Mouse (Mus musculus): ENCODE measurements at regions not wholly inside any gene's neighbourhood (a gene's known extent, or its start where the extent isn't known, plus 50 kb on each side); places are given as distances from the start of the nearest gene placed in this dataset.
A peak's percentile ranks its signal among the peaks of the same experiment; 100 is the strongest.

DNA sequence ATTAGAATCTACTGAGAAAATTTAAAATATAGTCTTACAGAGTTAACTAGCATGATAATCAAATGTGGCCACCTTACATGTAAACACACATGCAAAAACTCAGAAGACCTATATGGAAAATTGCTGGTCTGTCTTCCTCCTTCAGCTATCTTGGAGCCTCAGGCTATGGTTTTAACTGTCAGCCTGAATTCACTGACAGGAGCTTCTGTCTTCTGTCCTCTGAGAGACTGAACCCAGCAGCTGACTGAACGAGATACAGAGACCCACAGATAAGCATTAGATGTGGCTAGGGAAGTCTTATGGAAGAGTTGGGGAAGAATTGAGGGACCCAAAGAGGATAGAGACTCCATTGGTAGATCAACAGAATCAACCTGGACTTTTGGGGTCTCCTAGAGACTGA, 360.0 kb upstream of the Meox2 start:
- Histone ChIP-seq H3K36me3 (no peaks in the 10 kb centered on the region), H3K9me3 (replicated peaks) (peaks cover 8% of the 10 kb centered on the region; the same call in 1 of the 2 replicates), H3K4me3 (replicated peaks) (no peak overlapping the region), H3K4me2 (no peak overlapping the region), H3K27me3 (replicated peaks) (no peaks in the 10 kb centered on the region), H3K4me1 (no peaks in the 10 kb centered on the region), H3K9ac (replicated peaks) (no peak overlapping the region), H3K27ac (replicated peaks) (no peak overlapping the region)
- no peak for ATAC-seq (ENCODE audit: low FRiP score)
- 86% methylated on average over 1 of the region's 1 CpGs for WGBS

DNA sequence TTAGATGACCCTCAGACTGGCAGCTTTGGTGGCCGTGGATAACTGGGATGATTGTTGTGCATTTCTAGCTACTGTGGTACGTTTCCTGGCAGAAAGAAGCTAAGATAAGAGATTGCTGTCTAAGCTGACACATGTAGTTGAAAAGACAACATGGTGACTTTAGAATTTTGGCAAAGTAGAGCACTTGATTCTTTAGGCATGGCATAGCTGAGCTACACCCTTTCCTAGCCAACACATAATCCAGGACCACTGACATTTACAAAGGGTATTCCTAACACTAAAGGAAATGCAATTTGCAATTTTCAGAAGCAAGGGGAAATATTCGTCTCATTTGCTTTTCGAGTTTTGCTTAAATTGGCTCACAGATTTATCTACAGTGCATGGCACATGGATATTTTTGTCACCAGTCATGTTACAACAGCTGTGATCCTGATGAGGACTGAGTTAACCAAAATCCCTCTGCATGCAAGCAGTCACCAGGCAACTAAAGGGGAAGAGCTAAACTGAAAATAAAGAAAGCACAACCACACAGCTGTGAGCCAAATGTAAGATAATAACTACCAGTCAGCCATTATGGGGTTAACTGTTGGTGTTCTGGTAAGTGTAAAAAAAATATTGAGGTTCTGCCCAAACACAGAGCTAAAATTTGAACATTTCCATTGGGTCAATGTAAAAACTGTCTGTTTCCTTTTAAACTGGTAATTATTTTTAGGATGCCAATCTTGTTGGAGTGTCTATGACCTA, 342.9 kb upstream of the Meox2 start:
- H3K9me3 ChIP-seq (replicated peaks): no peaks in the 10 kb centered on the region
- no peak overlapping the region for H3K4me3 ChIP-seq (replicated peaks)
- H3K4me2 ChIP-seq: no peak overlapping the region
- no peaks in the 10 kb centered on the region for H3K27me3 ChIP-seq (replicated peaks)
- H3K4me1 ChIP-seq: no peaks in the 10 kb centered on the region
- no peaks in the 10 kb centered on the region for H3K36me3 ChIP-seq
- no peak overlapping the region for H3K27ac ChIP-seq (replicated peaks)
- ATAC-seq (ENCODE audit: low FRiP score): no peak
- no peak overlapping the region for H3K9ac ChIP-seq (replicated peaks)
- 84% methylated on average over 4 of the region's 4 CpGs for WGBS

DNA sequence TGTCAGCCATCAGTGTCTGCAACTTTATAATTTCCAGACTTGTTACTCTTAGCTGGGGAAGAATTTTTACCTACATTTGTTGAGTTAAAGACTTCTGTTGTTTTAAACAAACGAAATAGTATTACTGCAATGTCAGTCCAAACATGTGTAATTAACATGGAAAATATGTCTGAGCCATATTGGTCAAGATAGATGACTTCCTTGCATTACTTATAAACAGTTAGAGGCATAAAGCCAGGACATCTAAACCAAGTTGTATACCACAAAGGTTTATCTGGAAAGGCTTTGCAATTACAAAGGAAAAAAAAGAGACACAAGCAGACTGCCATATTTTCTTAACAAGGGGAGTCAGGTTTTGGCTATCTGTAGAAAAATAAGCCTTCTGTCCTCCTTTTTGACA, 342.2 kb upstream of the Meox2 start:
- Histone ChIP-seq H3K36me3 (no peaks in the 10 kb centered on the region), H3K27ac (replicated peaks) (no peak overlapping the region), H3K4me3 (replicated peaks) (no peak overlapping the region), H3K4me1 (no peaks in the 10 kb centered on the region), H3K9ac (replicated peaks) (no peak overlapping the region), H3K9me3 (replicated peaks) (no peaks in the 10 kb centered on the region), H3K4me2 (no peak overlapping the region), H3K27me3 (replicated peaks) (no peaks in the 10 kb centered on the region)
- 67% methylated on average over 1 of the region's 1 CpGs for WGBS
- no peak for ATAC-seq (ENCODE audit: low FRiP score)

DNA sequence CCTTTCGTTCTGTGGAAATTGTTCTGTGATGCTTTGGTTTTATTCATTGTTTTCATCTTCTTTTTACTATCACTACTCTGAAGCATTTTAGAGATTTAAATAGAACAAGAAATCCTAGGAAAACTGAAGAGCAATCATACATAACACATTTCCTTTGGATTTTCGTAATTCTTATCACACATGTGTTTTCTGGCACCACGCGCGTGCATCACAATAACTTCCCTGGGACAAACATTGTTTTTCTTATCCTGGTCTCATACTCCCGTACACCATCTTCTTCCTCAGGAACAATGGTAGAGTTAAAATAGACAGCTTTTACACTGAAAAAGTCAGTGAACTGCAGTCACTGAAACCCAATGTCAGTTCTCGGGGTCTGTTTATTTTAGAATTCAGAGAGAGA, 327.6 kb upstream of the Meox2 start:
- Histone ChIP-seq H3K4me1 (no peaks in the 10 kb centered on the region), H3K27me3 (replicated peaks) (no peaks in the 10 kb centered on the region), H3K4me2 (no peak overlapping the region), H3K4me3 (replicated peaks) (no peak overlapping the region), H3K9ac (replicated peaks) (no peak overlapping the region), H3K27ac (replicated peaks) (no peak overlapping the region), H3K36me3 (no peaks in the 10 kb centered on the region), H3K9me3 (replicated peaks) (no peaks in the 10 kb centered on the region)
- WGBS: 92% methylated on average over 7 of the region's 7 CpGs
- ATAC-seq (ENCODE audit: low FRiP score): no peak

DNA sequence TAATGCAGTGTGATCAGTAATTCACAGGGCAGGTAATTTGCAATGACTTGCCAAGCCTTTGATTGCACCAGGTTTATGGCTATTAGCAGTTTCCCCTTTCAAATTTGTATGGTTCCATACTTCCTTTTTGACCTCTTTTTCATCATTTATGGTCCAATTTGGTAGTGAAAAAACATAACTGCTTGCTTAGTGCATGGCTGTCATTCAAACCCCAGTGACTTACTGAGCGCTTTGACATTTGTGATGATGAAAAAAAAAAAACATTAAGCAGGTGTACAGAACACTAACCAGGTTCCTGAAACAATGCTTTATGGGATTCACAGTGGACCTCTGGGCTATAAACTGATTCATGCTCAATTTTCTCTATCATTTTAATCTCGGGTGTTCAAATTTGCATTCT, 317.5 kb upstream of the Meox2 start:
- WGBS: 68% methylated on average over 2 of the region's 2 CpGs
- no peak overlapping the region for H3K27ac ChIP-seq (replicated peaks)
- H3K36me3 ChIP-seq: no peaks in the 10 kb centered on the region
- H3K9ac ChIP-seq (replicated peaks): no peak overlapping the region
- H3K27me3 ChIP-seq (replicated peaks): peaks cover 33% of the 10 kb centered on the region
- ATAC-seq (ENCODE audit: low FRiP score): no peak
- no peak overlapping the region for H3K4me3 ChIP-seq (replicated peaks)
- H3K9me3 ChIP-seq (replicated peaks): no peaks in the 10 kb centered on the region
- no peak overlapping the region for H3K4me2 ChIP-seq
- H3K4me1 ChIP-seq: peaks cover 3% of the 10 kb centered on the region; the same call in 1 of the 2 replicates

DNA sequence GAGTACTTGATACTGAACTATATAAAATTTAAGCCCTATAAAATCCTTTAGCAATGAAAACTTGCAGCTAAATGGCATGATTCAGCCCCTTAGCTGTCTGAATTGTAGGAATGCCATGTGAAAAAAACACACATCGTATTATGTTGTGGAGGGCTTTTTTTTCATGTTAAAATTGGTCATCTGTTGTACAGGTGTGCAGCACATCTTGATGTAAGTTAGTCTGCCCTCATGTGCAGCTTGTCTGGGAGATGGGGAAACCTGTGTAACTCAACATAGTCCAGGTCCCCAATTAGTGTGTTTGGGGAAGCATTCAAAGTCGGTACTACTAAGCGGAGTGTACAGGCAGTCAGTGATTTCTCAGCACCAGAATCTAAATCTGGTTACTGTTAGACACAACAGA, 316.9 kb upstream of the Meox2 start:
- WGBS: 87% methylated on average over 3 of the region's 3 CpGs
- Histone ChIP-seq H3K9me3 (replicated peaks) (no peaks in the 10 kb centered on the region), H3K4me3 (replicated peaks) (no peak overlapping the region), H3K36me3 (no peaks in the 10 kb centered on the region), H3K4me1 (peaks cover 3% of the 10 kb centered on the region; the same call in 1 of the 2 replicates), H3K27me3 (replicated peaks) (peaks cover 30% of the 10 kb centered on the region), H3K27ac (replicated peaks) (no peak overlapping the region), H3K4me2 (no peak overlapping the region), H3K9ac (replicated peaks) (no peak overlapping the region)
- no peak for ATAC-seq (ENCODE audit: low FRiP score)

DNA sequence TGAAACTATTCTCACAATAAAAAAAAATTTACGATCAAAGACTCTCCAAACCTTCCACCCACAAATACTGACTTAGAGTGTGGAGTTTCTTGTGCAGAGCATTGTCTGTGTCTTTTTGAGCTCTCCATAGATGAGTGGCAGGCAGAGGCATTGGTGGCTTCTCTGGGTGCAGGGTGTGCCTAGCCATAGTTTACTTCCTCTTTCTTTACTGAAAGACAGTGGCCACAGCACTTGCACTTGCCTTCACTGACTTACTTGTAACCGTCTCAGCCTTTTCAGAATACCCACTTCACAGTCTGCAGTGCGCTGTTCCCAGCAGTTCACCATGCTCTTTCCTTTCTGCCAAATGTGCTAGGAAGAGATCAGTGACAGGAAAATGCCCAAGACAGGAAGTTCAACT, 316.1 kb upstream of the Meox2 start:
- H3K4me1 ChIP-seq: peaks cover 3% of the 10 kb centered on the region; the same call in 1 of the 2 replicates
- no peaks in the 10 kb centered on the region for H3K36me3 ChIP-seq
- no peak overlapping the region for H3K27ac ChIP-seq (replicated peaks)
- H3K9ac ChIP-seq (replicated peaks): no peak overlapping the region
- ATAC-seq (ENCODE audit: low FRiP score): no peak
- 59% methylated on average over 3 of the region's 3 CpGs for WGBS
- no peak overlapping the region for H3K4me2 ChIP-seq
- no peak overlapping the region for H3K4me3 ChIP-seq (replicated peaks)
- H3K9me3 ChIP-seq (replicated peaks): no peaks in the 10 kb centered on the region
- peaks cover 24% of the 10 kb centered on the region for H3K27me3 ChIP-seq (replicated peaks)

DNA sequence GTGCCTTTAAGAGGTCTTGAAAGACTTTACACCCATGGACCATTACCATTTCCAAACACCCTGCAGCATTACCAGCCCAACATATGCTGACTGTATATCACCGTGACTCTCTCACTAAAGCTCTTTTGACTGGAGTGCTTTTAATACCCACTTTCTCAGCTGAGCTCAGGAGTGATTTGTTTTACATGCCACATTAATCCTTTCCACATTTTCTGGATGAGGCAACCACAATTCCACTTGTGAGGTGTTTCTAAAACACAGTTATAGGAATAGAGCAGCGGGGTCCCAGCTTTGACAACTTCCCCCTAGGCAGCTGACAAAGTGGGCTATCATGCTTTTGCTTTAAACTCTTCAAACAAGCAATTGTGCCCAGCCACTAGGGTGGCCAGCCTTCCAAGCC, 314.5 kb upstream of the Meox2 start:
- peaks cover 22% of the 10 kb centered on the region for H3K27me3 ChIP-seq (replicated peaks)

DNA sequence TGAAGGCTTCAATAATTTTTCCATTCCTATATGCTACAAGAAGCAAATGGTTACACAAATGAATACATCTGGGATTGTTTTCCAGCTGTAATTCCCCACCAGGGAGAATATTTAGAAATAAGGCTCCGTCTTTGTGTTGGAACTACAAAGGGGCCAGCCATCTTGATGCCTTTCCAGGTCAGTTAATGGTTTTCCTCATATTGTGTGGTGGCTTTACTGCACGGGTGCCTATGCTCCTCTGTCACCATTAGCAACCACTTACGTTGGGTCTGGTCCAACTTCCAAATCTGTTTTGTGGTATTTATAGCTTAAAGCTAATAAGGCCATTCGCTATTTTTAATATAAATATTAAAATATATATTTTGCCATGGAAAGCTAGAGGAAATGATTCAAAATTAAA, 312.1 kb upstream of the Meox2 start:
- Histone ChIP-seq H3K4me3 (replicated peaks) (no peak overlapping the region), H3K27ac (replicated peaks) (no peak overlapping the region), H3K9me3 (replicated peaks) (no peaks in the 10 kb centered on the region), H3K36me3 (no peaks in the 10 kb centered on the region), H3K4me1 (peaks cover 3% of the 10 kb centered on the region; the same call in 1 of the 2 replicates), H3K9ac (replicated peaks) (no peak overlapping the region), H3K4me2 (no peak overlapping the region), H3K27me3 (replicated peaks) (peaks cover 14% of the 10 kb centered on the region)
- 44% methylated on average over 4 of the region's 4 CpGs for WGBS
- ATAC-seq (ENCODE audit: low FRiP score): no peak

More for the DNA sequence above, 314.5 kb upstream of the Meox2 start:
- Histone ChIP-seq H3K4me3 (replicated peaks) (no peak overlapping the region), H3K9ac (replicated peaks) (no peak overlapping the region), H3K27ac (replicated peaks) (no peak overlapping the region), H3K4me1 (peaks cover 3% of the 10 kb centered on the region; the same call in 1 of the 2 replicates), H3K9me3 (replicated peaks) (no peaks in the 10 kb centered on the region), H3K4me2 (no peak overlapping the region), H3K36me3 (no peaks in the 10 kb centered on the region)
- WGBS: 7% methylated on average over 2 of the region's 2 CpGs
- ATAC-seq (ENCODE audit: low FRiP score): peak; percentile 69; the same call in 1 of the 2 replicates

DNA sequence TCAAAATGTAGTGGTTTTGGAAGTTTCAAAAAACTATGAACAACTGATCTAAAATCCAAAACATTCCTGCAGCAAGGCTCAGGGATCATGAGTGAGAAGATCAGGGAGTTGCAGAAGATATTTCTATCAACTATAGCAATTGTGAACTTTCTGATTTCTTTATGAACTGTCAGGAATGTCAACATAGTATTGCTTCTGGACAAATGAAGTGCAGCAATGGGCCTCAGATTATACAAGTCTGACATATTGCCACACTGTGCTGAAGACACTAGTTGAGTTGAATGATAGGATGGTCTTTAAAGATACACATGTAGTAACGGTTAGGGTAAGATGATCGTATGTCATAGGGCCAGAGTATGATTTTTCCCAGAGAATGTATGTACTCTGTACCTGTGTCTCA, 290.4 kb upstream of the Meox2 start:
- WGBS: 93% methylated on average over 2 of the region's 2 CpGs
- Histone ChIP-seq H3K4me3 (replicated peaks) (no peak overlapping the region), H3K36me3 (no peaks in the 10 kb centered on the region), H3K27me3 (replicated peaks) (no peaks in the 10 kb centered on the region), H3K9ac (replicated peaks) (no peak overlapping the region), H3K4me1 (no peaks in the 10 kb centered on the region), H3K27ac (replicated peaks) (no peak overlapping the region), H3K4me2 (no peak overlapping the region), H3K9me3 (replicated peaks) (no peaks in the 10 kb centered on the region)
- no peak for ATAC-seq (ENCODE audit: low FRiP score)

DNA sequence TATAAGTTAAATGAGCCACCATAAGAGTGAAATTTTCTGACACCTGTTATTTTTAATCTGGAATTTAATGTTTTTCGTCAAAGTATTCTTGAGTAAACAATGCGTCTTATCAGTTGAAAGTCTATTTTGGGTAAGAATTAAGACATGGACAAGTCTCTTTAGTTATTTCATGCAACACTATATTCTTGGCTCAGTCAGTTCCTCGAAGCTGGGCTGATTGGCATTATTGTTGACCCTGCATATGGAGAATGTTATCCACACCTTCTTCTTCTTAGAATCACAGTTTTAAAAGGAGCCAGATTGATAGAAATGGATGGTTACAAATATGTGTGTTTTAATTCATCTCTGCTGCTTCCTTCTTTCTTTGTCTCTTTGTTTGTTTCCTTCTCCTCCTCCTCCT, 289.5 kb upstream of the Meox2 start:
- WGBS: 91% methylated on average over 3 of the region's 3 CpGs

DNA sequence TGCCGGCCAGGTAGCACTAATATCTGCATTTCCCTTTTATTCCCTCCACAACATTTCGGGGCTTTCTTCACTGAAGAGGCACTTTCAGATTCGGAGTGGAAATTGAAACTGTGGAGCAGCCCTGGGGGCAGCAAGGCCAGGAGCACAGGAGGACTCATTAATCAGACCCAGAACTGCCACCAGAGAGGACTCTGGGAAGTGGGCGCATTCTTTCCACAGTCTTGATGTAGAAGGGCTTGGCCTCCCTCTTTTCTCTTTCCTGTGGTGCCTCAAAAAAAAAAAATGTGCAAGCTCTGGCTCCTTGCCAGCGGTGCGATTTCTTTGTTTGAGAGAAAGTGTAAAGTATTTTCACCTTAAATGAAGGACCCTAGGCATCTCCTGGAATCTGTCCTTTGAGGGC, 281.6 kb upstream of the Meox2 start:
- Histone ChIP-seq H3K4me2 (no peak overlapping the region), H3K4me3 (replicated peaks) (no peak overlapping the region), H3K27me3 (replicated peaks) (no peaks in the 10 kb centered on the region), H3K27ac (replicated peaks) (no peak overlapping the region), H3K9ac (replicated peaks) (no peak overlapping the region), H3K4me1 (no peaks in the 10 kb centered on the region), H3K36me3 (no peaks in the 10 kb centered on the region), H3K9me3 (replicated peaks) (no peaks in the 10 kb centered on the region)
- 73% methylated on average over 6 of the region's 6 CpGs for WGBS
- ATAC-seq (ENCODE audit: low FRiP score): no peak

More for the DNA sequence above, 289.5 kb upstream of the Meox2 start:
- Histone ChIP-seq H3K4me1 (no peaks in the 10 kb centered on the region), H3K27me3 (replicated peaks) (no peaks in the 10 kb centered on the region), H3K27ac (replicated peaks) (no peak overlapping the region), H3K36me3 (no peaks in the 10 kb centered on the region), H3K4me3 (replicated peaks) (no peak overlapping the region), H3K4me2 (no peak overlapping the region), H3K9me3 (replicated peaks) (no peaks in the 10 kb centered on the region), H3K9ac (replicated peaks) (no peak overlapping the region)
- ATAC-seq (ENCODE audit: low FRiP score): no peak

Data from neural tube, embryonic 15.5 days (tissue).